Mouse (Mus musculus) ES-E14 (cell line): ENCODE results near the gene Tenm2.

Experiments
- HCFC1 ChIP-seq: IDR thresholded peaks from 2 replicates; pipeline ENCODE4 v1.6.1; 2012; ENCODE audit warnings: low read length, inconsistent platforms, borderline replicate concordance; ENCODE audit not compliant: insufficient read depth
- ZNF384 ChIP-seq: IDR thresholded peaks from 2 replicates; pipeline ENCODE4 v1.6.1; 2012; ENCODE audit warnings: low read depth, low read length, inconsistent platforms

GRCm38 (mm10) chr11:36108970-36109731 lies 1126.6 kb downstream of the Tenm2 start:
- TF ChIP-seq HCFC1 (no peak), ZNF384 (no peak)
